Mouse (Mus musculus): ENCODE measurements around the gene Senp6.

DNA sequence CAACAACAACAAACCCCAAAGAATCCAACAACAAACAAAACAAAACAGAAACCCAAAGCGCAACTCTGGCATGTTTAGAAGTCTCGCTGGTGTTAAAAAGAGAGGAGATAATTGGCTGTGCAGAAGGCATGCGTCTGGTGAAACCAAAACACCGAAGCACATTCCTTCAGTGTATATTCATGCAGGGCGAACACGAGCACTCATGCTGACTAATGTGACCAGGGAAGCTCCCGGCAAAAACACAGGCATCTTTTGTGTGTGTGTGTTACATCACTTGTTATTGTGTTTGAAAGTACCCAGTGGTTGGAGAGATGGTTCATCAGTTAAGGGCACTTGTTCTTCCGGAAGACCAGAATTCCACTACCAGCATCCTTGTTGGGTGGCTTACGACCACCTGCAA is 102.8 kb downstream of the Senp6 start:
- TF ChIP-seq CTCF (IDR thresholded peaks at IDR 0.05; ENCODE audit: borderline replicate concordance, insufficient read depth, low read depth, low read length) (no peak), POLR2A (IDR thresholded peaks at IDR 0.05; ENCODE audit: borderline replicate concordance, insufficient read depth, low read length) (no peak)

All from cerebellum, adult 2 months (tissue).